Mouse (Mus musculus) left cerebral cortex, postnatal 10 days (tissue): ENCODE results near the gene Pik3r1. TPM values are rescaled to one million over a fixed set of nuclear protein-coding genes. Genes with fewer than 3 reads are reported as not detected.
A peak's percentile ranks its signal among the peaks of the same experiment; 100 is the strongest.

ENCODE experiments used
- DNase-seq, 2 experiments: peaks; one replicate each; pipeline ENCODE4 v3.0.0; 2021 to 2022; ENCODE audit warnings: low spot score in 2 of 2, mixed read lengths in 1 of 2; ENCODE audit errors: extremely low spot score in 1 of 2
- intact Hi-C: fragments of 180-260 bp; cut with DNase I; formaldehyde crosslinking; loops from one replicate; pipeline ENCODE4 v1.15.1; 2025
- total RNA-seq, 2 experiments: library from RNA; stranded (reverse); gene quantifications; 2 replicates each; pipeline ENCODE4 v1.2.3; 2021

Pik3r1 gene
- total RNA-seq, 2 experiments from 2014 or later, result 142 to 147 TPM

GRCm38 (mm10) chr13:101769955-101770354 is 1.9 kb upstream of the Pik3r1 start:
- intact Hi-C loops, result loop anchor here (5.0 kb wide), 2 partner anchors 32 to 142 kb away; no protein-coding TSS in a partner anchor

DNA sequence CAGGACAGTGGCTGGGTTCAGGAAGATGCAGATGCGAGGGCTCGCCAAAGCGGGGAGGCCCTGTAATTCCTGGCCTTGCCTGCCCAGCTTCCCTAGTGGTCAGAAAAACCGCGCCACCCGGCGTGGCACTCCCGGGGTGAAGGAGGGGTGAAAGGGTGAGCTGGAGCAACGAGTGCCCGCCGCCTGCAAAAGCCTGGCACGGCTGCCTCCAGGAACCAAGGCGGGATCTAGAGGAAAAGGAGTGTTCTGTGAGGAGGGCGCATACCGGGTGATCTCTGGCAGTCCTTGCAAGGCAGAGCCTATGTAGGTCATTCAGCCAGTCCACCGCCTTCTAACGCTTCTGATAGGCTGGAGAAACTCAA is 594 bp upstream of the Pik3r1 start:
- DNase-seq, result peak; percentile 60 to 82
- intact Hi-C loops, result loop anchor here (5.0 kb wide), 2 partner anchors 34 to 144 kb away; no protein-coding TSS in a partner anchor

More at GRCm38 (mm10) chr13:101769955-101770354, 1.9 kb upstream of the Pik3r1 start:
- DNase-seq, result no peak

DNA sequence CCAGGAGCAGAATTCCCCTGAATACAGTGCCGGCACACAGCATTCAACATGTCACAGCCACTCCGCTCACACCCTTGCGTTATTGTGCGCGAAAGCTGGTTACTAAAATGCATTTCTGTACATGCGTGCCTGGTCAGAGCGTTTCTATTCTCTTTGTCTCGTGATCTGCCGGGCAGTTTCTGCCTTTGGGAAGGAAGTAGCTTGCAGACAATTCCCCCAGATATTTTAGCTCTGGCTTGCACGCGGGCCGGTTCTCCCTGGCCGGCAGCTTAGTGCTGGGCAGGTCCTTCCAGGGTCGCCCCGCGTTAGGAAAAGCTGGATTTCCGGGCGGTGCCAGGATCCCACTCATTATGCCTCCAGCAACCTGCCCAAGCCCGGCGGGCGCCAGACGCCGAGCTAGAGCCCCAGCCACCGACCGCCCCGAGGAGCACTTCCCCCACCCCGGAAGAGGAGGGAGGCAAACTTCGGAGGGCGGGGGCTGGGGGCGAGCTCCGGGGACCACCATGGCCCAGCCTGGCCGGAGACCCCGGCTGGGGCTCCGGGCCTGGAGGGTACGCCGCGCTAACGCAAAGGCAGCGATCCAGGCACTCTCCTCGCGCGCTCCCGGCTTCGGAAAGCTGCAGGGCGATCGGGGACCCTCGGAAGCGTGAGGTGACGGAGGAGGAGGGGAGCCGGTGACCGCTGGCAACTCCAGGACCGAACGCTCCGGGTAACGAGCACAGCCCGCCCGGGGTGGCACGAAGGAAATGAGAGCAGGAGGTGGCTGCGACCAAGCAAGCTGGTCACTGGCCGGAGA is 806 bp downstream of the Pik3r1 start:
- intact Hi-C loops, result loop anchor here (5.0 kb wide), 2 partner anchors 35 to 145 kb away; no protein-coding TSS in a partner anchor
- peak in 1 of 2 experiments; percentile 76 for DNase-seq

- intact Hi-C loops, result loop anchor here (5.0 kb wide), 2 partner anchors 36 to 146 kb away; no protein-coding TSS in a partner anchor
These were observed 1.4 kb downstream of the Pik3r1 start for GRCm38 (mm10) chr13:101766605-101767012.

GRCm38 (mm10) chr13:101765976-101766375 is 2.0 kb downstream of the Pik3r1 start:
- no peak for DNase-seq
- intact Hi-C loops, result loop anchor here (5.0 kb wide), 2 partner anchors 36 to 146 kb away; no protein-coding TSS in a partner anchor

More at GRCm38 (mm10) chr13:101766605-101767012, 1.4 kb downstream of the Pik3r1 start:
- no peak for DNase-seq

- intact Hi-C loops, result no loop called here
- no peak for DNase-seq
These were observed 3.9 kb downstream of the Pik3r1 start for GRCm38 (mm10) chr13:101764111-101764510.

GRCm38 (mm10) chr13:101763676-101764075 is 4.3 kb downstream of the Pik3r1 start:
- DNase-seq, result no peak
- intact Hi-C loops, result no loop called here

DNA sequence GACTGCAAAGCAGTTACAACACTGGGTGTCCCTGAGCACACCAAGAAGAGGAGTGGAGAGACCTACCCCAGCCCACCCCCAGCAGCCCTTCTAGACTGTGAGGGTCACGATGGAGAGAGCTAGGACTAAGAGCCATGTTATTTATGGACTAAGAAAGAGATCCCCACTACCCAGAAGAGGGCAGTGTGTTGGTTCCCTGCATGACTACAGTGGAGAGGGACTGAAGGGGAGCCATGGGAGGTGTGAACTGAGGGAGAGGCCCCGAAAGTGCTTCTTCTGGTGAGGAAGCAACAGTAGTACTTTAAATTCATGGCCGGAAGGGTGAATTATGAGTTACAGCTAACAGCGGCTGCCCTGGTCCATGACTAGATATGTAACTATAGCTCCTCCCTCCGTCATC is 4.9 kb downstream of the Pik3r1 start:
- DNase-seq, result no peak

GRCm38 (mm10) chr13:101761617-101762016 is 6.4 kb downstream of the Pik3r1 start:
- intact Hi-C loops, result no loop called here
- DNase-seq, result no peak

More for the DNA sequence above, 4.9 kb downstream of the Pik3r1 start:
- intact Hi-C loops, result no loop called here

- no peak for DNase-seq
- intact Hi-C loops, result no loop called here
These were observed 7.1 kb downstream of the Pik3r1 start for GRCm38 (mm10) chr13:101760953-101761352.

DNA sequence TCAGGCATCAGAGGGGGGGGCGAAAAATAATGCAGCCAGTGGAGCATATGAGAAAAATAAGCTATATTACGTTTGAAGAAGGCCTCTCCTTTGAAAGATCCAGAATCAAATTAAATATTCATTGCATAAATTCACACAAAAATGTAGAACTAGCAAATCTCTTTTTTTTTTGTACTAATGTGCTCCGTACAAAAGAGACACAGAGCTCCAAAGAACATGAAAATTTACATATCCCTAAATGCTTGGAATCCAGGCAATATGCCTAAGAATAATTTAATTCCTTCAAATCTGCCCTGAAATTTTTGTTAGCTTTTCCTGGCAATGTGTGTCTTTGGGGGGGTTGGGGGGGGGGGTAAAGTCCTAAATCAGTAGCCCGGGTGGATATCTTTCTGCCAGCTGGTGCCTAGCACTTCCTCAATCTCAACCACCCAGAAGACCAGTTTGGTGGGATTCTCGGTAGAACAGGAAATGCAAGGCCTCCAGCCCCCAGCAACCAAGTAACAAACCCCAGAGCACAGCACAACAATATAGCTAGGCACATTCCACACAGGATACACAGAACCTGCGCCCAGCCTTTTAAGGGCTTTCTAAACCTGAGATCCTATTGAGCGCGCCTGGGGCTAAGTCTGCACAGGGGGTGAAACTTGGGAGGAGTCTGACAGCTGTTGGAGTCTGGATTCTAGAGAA is 7.9 kb downstream of the Pik3r1 start:
- DNase-seq, result no peak
- intact Hi-C loops, result no loop called here

DNA sequence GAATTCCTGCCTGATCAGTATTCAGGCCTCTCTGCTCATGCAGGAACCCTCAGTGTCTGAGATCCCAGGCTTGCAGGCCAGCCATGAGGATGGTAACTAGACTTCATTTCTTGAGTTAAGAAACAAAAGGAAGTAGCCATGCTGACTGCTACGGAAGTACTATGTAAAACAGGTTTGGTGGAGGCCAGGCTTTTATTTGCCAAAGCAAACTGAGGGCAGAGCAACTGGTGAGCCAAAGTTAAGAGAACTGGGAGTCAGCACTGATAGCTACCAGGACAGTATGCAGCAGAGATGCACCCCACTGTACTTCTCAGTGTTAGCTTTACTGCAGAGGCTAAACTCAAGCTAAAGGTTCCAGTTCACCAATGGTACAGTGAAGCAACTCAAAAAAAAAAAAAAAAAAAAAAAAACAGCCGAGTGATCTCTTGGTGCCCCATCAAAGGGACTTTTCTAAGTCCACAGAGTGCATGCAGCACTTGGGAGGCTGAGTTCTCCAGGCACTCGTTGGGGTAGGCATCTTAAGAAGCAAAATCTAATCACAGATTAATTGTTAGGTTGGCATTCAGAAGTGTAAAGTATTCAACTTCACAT is 8.6 kb downstream of the Pik3r1 start:
- no peak for DNase-seq
- intact Hi-C loops, result no loop called here

DNA sequence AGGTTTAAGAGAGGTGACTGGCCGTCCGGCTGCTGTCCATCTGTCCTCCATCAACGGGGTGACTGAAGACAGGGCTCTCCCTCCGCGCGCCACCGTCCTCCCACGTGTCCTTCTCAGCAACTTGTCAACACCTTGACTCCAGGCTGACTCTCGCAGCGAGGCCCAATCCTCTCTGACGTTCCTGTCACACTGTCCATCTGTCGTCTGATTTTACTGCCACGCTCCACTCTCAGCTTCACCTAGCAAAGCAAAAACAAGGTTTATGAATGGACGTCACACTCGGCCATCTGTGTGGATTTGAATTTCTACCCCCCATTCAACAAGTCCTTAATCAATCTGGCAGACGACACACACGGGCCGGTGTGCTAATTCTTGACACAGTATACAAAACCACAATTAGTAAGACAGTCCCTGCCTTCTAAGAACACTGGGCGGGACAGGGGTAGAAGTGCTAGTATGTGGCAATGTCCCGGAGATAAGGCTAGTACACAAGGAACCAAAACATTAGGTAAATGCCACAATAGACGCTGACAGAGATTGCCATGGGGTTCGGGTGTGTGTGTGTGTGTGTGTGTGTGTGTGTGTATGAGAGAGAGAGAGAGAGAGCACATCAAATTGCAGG is 10.1 kb downstream of the Pik3r1 start:
- DNase-seq, result no peak
- intact Hi-C loops, result no loop called here

DNA sequence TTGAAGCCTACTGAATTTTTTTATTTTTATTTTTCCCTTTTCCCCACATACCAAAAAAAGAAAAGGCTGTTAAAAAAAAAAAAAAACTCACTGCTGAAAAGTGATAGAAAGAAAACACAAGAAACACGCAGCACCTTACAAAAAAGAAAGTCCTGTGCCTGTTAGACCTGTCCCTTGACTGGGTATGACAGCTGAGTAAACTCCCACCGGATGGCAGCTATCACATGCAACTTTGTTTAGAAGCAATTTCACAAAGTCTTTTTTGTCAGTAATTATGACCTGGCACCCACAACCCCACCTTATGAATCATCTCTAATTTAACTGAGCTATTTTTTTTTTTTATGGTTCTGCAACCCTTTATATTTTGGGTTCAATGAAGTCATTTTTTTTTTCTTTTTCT is 12.8 kb downstream of the Pik3r1 start:
- intact Hi-C loops, result no loop called here
- DNase-seq, result no peak

- intact Hi-C loops, result no loop called here
These were observed 14.4 kb downstream of the Pik3r1 start for GRCm38 (mm10) chr13:101753639-101754038.

DNA sequence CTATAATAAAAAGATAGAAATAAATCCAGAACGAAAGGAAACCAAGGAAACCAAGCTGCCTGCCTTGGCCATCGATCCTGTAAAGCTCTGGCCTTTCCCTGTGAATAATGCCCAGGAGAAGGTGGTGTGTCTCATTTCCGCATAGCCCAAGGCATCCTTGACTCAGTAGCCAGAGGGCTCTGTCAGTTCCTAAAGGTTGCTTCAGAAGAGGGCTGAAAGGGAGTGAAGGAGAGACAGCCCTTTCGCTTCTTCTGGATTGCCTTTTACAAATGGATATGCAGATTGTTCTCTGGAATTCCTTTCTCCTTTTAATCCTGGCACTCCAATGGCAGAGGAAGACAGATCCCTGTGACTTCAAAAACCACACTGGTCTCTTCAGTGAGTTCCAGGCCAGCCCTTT is 16.2 kb downstream of the Pik3r1 start:
- intact Hi-C loops, result no loop called here
- no peak for DNase-seq

More at GRCm38 (mm10) chr13:101753639-101754038, 14.4 kb downstream of the Pik3r1 start:
- no peak for DNase-seq

DNA sequence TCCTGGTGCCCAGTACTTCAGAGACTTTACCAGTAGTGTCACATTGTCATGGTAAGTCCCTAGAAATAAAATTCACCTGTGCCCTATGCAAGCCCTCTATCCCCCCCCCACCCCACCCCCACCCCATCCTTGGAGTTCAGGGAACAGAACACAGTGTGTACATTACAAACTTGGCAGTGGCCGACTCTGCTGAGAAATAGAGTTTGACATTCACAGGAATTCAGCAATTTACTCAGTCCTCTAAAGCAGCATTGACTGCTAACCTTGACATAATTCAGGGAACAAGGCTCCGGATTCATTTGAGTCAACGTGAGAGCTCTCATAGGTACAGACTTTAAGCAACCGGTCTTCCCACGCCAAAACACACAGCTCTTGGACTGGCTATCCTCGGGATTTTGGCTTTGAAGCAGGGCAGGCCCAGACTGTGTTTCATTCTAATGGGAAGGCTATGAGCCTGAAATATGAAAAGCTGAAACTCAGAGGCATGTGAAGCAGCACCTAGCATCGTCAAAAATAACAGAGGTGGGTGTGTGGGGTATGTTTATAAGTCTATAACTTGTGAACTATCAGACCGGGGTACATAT is 21.9 kb downstream of the Pik3r1 start:
- intact Hi-C loops, result no loop called here
- no peak for DNase-seq

GRCm38 (mm10) chr13:101744943-101745342 is 23.1 kb downstream of the Pik3r1 start:
- intact Hi-C loops, result no loop called here
- no peak for DNase-seq

GRCm38 (mm10) chr13:101744053-101744452 is 24.0 kb downstream of the Pik3r1 start:
- no peak for DNase-seq
- intact Hi-C loops, result no loop called here
